Mouse (Mus musculus): ENCODE results near the gene Gm5565. TPM values are rescaled to one million over a fixed set of nuclear protein-coding genes. Genes with fewer than 3 reads are reported as not detected.
"Not testable (repeated sequence)": the region's sequence is repeated elsewhere in the genome, so short reads cannot be mapped to it uniquely, and the experiment has no call there.

The Gm5565 gene
- polyA plus RNA-seq, 1 experiment, result not detected

- Histone ChIP-seq H3K4me1 (no peaks in the 10 kb centered on the region), H3K36me3 (replicated peaks; ENCODE audit: low read length) (no peaks in the 10 kb centered on the region), H3K4me3 (replicated peaks) (no peak overlapping the region), H3K27me3 (replicated peaks) (peaks cover 2% of the 10 kb centered on the region), H3K9me3 (no peaks in the 10 kb centered on the region)
- no peak for TF ChIP-seq FLI1 (IDR thresholded peaks at IDR 0.05; ENCODE audit: low read length)
- TF ChIP-seq GATA1 (IDR thresholded peaks at IDR 0.05; ENCODE audit: borderline replicate concordance, low read length), result no peak
Observed at GRCm38 (mm10) chr5:146188144-146188543, 27.8 kb upstream of the Gm5565 start.

- H3K4me1 ChIP-seq; H3K4me3 ChIP-seq (replicated peaks); H3K9me3 ChIP-seq; H3K27me3 ChIP-seq (replicated peaks); H3K36me3 ChIP-seq (replicated peaks; ENCODE audit: low read length): not testable (repeated sequence)
Observed at GRCm38 (mm10) chr5:146187441-146187840, 27.1 kb upstream of the Gm5565 start.

- H3K4me3 ChIP-seq (replicated peaks); H3K9me3 ChIP-seq; H3K36me3 ChIP-seq (replicated peaks; ENCODE audit: low read length); H3K27me3 ChIP-seq (replicated peaks); H3K4me1 ChIP-seq: not testable (repeated sequence)
Observed at GRCm38 (mm10) chr5:146185204-146185603, 24.9 kb upstream of the Gm5565 start, which contains the start of gene 1700001J03Rik. Gene 1700001J03Rik (minus strand): TSS chr5:146185304.

GRCm38 (mm10) chr5:146172744-146173143 lies 12.4 kb upstream of the Gm5565 start:
- not testable (repeated sequence) for H3K4me3 ChIP-seq (replicated peaks); H3K27me3 ChIP-seq (replicated peaks); H3K9me3 ChIP-seq; H3K4me1 ChIP-seq; H3K36me3 ChIP-seq (replicated peaks; ENCODE audit: low read length)

GRCm38 (mm10) chr5:146170621-146171020 lies 10.3 kb upstream of the Gm5565 start, which contains the start of gene Gm6309:
Gene Gm6309 (minus strand): TSS chr5:146170721.
- not testable (repeated sequence) for H3K27me3 ChIP-seq (replicated peaks); H3K9me3 ChIP-seq; H3K4me3 ChIP-seq (replicated peaks); H3K36me3 ChIP-seq (replicated peaks; ENCODE audit: low read length); H3K4me1 ChIP-seq

GRCm38 (mm10) chr5:146158326-146158725 lies 2.0 kb downstream of the Gm5565 start:
- H3K4me1 ChIP-seq; H3K9me3 ChIP-seq; H3K27me3 ChIP-seq (replicated peaks); H3K4me3 ChIP-seq (replicated peaks); H3K36me3 ChIP-seq (replicated peaks; ENCODE audit: low read length): not testable (repeated sequence)

- Histone ChIP-seq H3K27me3 (replicated peaks) (no peaks in the 10 kb centered on the region), H3K4me3 (replicated peaks) (no peak overlapping the region), H3K36me3 (replicated peaks; ENCODE audit: low read length) (no peaks in the 10 kb centered on the region), H3K9me3 (peaks cover 2% of the 10 kb centered on the region; the same call in 1 of the 2 replicates), H3K4me1 (no peaks in the 10 kb centered on the region)
- no peak for TF ChIP-seq FLI1 (IDR thresholded peaks at IDR 0.05; ENCODE audit: low read length)
- no peak for TF ChIP-seq GATA1 (IDR thresholded peaks at IDR 0.05; ENCODE audit: borderline replicate concordance, low read length)
Observed at GRCm38 (mm10) chr5:146150454-146150853, 9.9 kb downstream of the Gm5565 start.

GRCm38 (mm10) chr5:146147903-146148302 lies 12.4 kb downstream of the Gm5565 start:
- H3K36me3 ChIP-seq (replicated peaks; ENCODE audit: low read length), result no peaks in the 10 kb centered on the region
- TF ChIP-seq GATA1 (IDR thresholded peaks at IDR 0.05; ENCODE audit: borderline replicate concordance, low read length) (no peak), FLI1 (IDR thresholded peaks at IDR 0.05; ENCODE audit: low read length) (no peak)
- no peaks in the 10 kb centered on the region for H3K27me3 ChIP-seq (replicated peaks)
- H3K4me1 ChIP-seq, result no peaks in the 10 kb centered on the region
- H3K4me3 ChIP-seq (replicated peaks), result no peak overlapping the region
- peaks cover 2% of the 10 kb centered on the region; the same call in 1 of the 2 replicates for H3K9me3 ChIP-seq

Other genes starting within 250 kb of the Gm5565 start
- gene Cyp3a25, start 150.9 kb downstream of the Gm5565 start, polyA plus RNA-seq (2012; ENCODE audit: insufficient read depth, low replicate concordance), result not detected in 2 replicates
- gene Cyp3a59, start 81.3 kb downstream of the Gm5565 start, polyA plus RNA-seq (2012; ENCODE audit: insufficient read depth, low replicate concordance), result not detected in 2 replicates
- not detected in 2 replicates for gene Gm6309, start 10.2 kb upstream of the Gm5565 start, polyA plus RNA-seq (2012; ENCODE audit: insufficient read depth, low replicate concordance)
- not detected in 2 replicates for gene 1700001J03Rik, start 24.8 kb upstream of the Gm5565 start, polyA plus RNA-seq (2012; ENCODE audit: insufficient read depth, low replicate concordance)
- gene Rnf6, start 61.0 kb upstream of the Gm5565 start, polyA plus RNA-seq (2012; ENCODE audit: insufficient read depth, low replicate concordance), result 8.2 and 8.3 TPM in 2 replicates
- 6.7 and 13.7 TPM in 2 replicates for gene Cdk8, start 70.7 kb upstream of the Gm5565 start, polyA plus RNA-seq (2012; ENCODE audit: insufficient read depth, low replicate concordance)
- 0.04 and 1.1 TPM in 2 replicates for gene Wasf3, start 224.4 kb upstream of the Gm5565 start, polyA plus RNA-seq (2012; ENCODE audit: insufficient read depth, low replicate concordance)

Measured in megakaryocyte, embryonic 14.5 days (primary cell).